Mouse (Mus musculus) neural tube, embryonic 15.5 days (tissue): ENCODE data around the gene Gcnt1. TPM values are rescaled to one million over a fixed set of nuclear protein-coding genes. Genes with fewer than 3 reads are reported as not detected.

ENCODE experiments used
- ATAC-seq: fragments of 200-750 bp; cut with Nextera tagmentation; 2 replicates; pipeline ENCODE4 v1.8.0; 2017; ENCODE audit warnings: mild to moderate bottlenecking, moderate TSS enrichment, moderate library complexity; ENCODE audit not compliant: low FRiP score
- H3K27ac ChIP-seq: fragments of 300-500 bp; sonication (generic); replicated peaks from 2 replicates; pipeline ENCODE4 v1.5.1; 2015; ENCODE audit warnings: mild to moderate bottlenecking, inconsistent platforms
- H3K27me3 ChIP-seq: fragments of 300-500 bp; sonication (generic); replicated peaks from 2 replicates; pipeline ENCODE4 v1.6.1; 2015; ENCODE audit warnings: inconsistent platforms
- H3K36me3 ChIP-seq: fragments of 300-500 bp; sonication (generic); 2 replicates; pipeline ENCODE4 v1.6.1; 2015; ENCODE audit warnings: inconsistent platforms
- H3K4me1 ChIP-seq: fragments of 300-500 bp; sonication (generic); 2 replicates; pipeline ENCODE4 v1.6.1; 2015; ENCODE audit warnings: inconsistent platforms
- H3K4me2 ChIP-seq: fragments of 300-500 bp; sonication (generic); 2 replicates; pipeline ENCODE4 v1.6.1; 2015; ENCODE audit warnings: inconsistent platforms, mild to moderate bottlenecking, moderate library complexity
- H3K4me3 ChIP-seq: fragments of 300-500 bp; sonication (generic); replicated peaks from 2 replicates; pipeline ENCODE4 v1.5.1; 2015; ENCODE audit warnings: mild to moderate bottlenecking, inconsistent platforms
- H3K9ac ChIP-seq: fragments of 300-500 bp; sonication (generic); replicated peaks from 2 replicates; pipeline ENCODE4 v1.6.1; 2015; ENCODE audit warnings: mild to moderate bottlenecking, inconsistent platforms
- H3K9me3 ChIP-seq: fragments of 300-500 bp; sonication (generic); replicated peaks from 2 replicates; pipeline ENCODE4 v1.6.1; 2016; ENCODE audit warnings: inconsistent platforms
- WGBS: fragments of 180-500 bp; shearing (Covaris S2); methylation state at CpG from one replicate; pipeline ENCODE4 v1.1.7; 2015; ENCODE audit warnings: mixed read lengths; 5-methylcytosine and 5-hydroxymethylcytosine counted together
- polyA plus RNA-seq: library from polyadenylated mRNA; unstranded; fragments of >200 nt; fragmentation: Nextera tagmentation; extraction: Ambion mirVana; gene quantifications from 2 replicates; pipeline ENCODE4 v1.2.1, GENCODE M21; 2015

Gcnt1 gene
- polyA plus RNA-seq, result 0.74 and 1.4 TPM in 2 replicates

- Histone ChIP-seq H3K4me3 (no peak within 1 kb of the TSS), H3K9ac (no peak within 1 kb of the TSS), H3K9me3 (no peaks in the 10 kb centered on the region), H3K27me3 (no peaks in the 10 kb centered on the region), H3K4me1 (no peaks in the 10 kb centered on the region), H3K36me3 (no peaks in the 10 kb centered on the region), H3K27ac (no peak within 1 kb of the TSS), H3K4me2 (no peak within 1 kb of the TSS)
- 89% methylated on average over 3 of the region's 3 CpGs for WGBS
- ATAC-seq, result no peak
Observed at GRCm38 (mm10) chr19:17372701-17373100, at the start of gene Gcnt1. Gene Gcnt1 (minus strand): TSS chr19:17372844.

- no peaks in the 10 kb centered on the region for H3K36me3 ChIP-seq
- ATAC-seq, result no peak
- 84% methylated on average over 1 of the region's 1 CpGs for WGBS
- H3K9ac ChIP-seq, result no peak overlapping the region
- no peak overlapping the region for H3K4me3 ChIP-seq
- H3K4me1 ChIP-seq, result no peaks in the 10 kb centered on the region
- no peak overlapping the region for H3K27ac ChIP-seq
- H3K4me2 ChIP-seq, result no peak overlapping the region
- H3K9me3 ChIP-seq, result no peaks in the 10 kb centered on the region
- H3K27me3 ChIP-seq, result no peaks in the 10 kb centered on the region
Observed at GRCm38 (mm10) chr19:17417855-17418254, 45.2 kb upstream of the Gcnt1 start.

GRCm38 (mm10) chr19:17412915-17413459, 40.3 kb upstream of the Gcnt1 start:
- Histone ChIP-seq H3K9ac (no peak overlapping the region), H3K27ac (no peak overlapping the region), H3K36me3 (no peaks in the 10 kb centered on the region), H3K4me1 (no peaks in the 10 kb centered on the region), H3K9me3 (no peaks in the 10 kb centered on the region), H3K4me3 (no peak overlapping the region), H3K27me3 (no peaks in the 10 kb centered on the region), H3K4me2 (no peak overlapping the region)
- 79% methylated on average over 4 of the region's 4 CpGs for WGBS
- no peak for ATAC-seq

GRCm38 (mm10) chr19:17410465-17411065, 37.9 kb upstream of the Gcnt1 start:
- WGBS, result 93% methylated on average over 5 of the region's 5 CpGs
- H3K9me3 ChIP-seq, result no peaks in the 10 kb centered on the region
- no peak overlapping the region for H3K9ac ChIP-seq
- no peaks in the 10 kb centered on the region for H3K4me1 ChIP-seq
- H3K4me2 ChIP-seq, result no peak overlapping the region
- H3K27ac ChIP-seq, result no peak overlapping the region
- no peak for ATAC-seq
- H3K36me3 ChIP-seq, result no peaks in the 10 kb centered on the region
- no peaks in the 10 kb centered on the region for H3K27me3 ChIP-seq
- H3K4me3 ChIP-seq, result no peak overlapping the region

- Histone ChIP-seq H3K9ac (no peak overlapping the region), H3K27ac (no peak overlapping the region), H3K9me3 (no peaks in the 10 kb centered on the region), H3K4me3 (no peak overlapping the region), H3K4me1 (no peaks in the 10 kb centered on the region), H3K27me3 (no peaks in the 10 kb centered on the region), H3K36me3 (no peaks in the 10 kb centered on the region), H3K4me2 (no peak overlapping the region)
- 58% methylated on average over 3 of the region's 3 CpGs for WGBS
- no peak for ATAC-seq
Observed at GRCm38 (mm10) chr19:17409351-17409750, 36.7 kb upstream of the Gcnt1 start.

- no peak overlapping the region for H3K27ac ChIP-seq
- H3K9me3 ChIP-seq, result no peaks in the 10 kb centered on the region
- no peak overlapping the region for H3K4me2 ChIP-seq
- H3K4me3 ChIP-seq, result no peak overlapping the region
- no peak overlapping the region for H3K9ac ChIP-seq
- no peak for ATAC-seq
- H3K4me1 ChIP-seq, result no peaks in the 10 kb centered on the region
- H3K36me3 ChIP-seq, result no peaks in the 10 kb centered on the region
- no peaks in the 10 kb centered on the region for H3K27me3 ChIP-seq
Observed at GRCm38 (mm10) chr19:17408591-17408990, 35.9 kb upstream of the Gcnt1 start.

- 88% methylated on average over 5 of the region's 5 CpGs for WGBS
- Histone ChIP-seq H3K4me3 (no peak overlapping the region), H3K9ac (no peak overlapping the region), H3K27me3 (no peaks in the 10 kb centered on the region), H3K9me3 (no peaks in the 10 kb centered on the region), H3K4me1 (no peaks in the 10 kb centered on the region), H3K36me3 (no peaks in the 10 kb centered on the region), H3K27ac (no peak overlapping the region), H3K4me2 (no peak overlapping the region)
- no peak for ATAC-seq
Observed at GRCm38 (mm10) chr19:17406823-17407222, 34.2 kb upstream of the Gcnt1 start.

- Histone ChIP-seq H3K27ac (no peak overlapping the region), H3K9ac (no peak overlapping the region), H3K4me3 (no peak overlapping the region), H3K36me3 (peaks cover 27% of the 10 kb centered on the region), H3K9me3 (no peaks in the 10 kb centered on the region), H3K4me2 (no peak overlapping the region), H3K4me1 (no peaks in the 10 kb centered on the region), H3K27me3 (no peaks in the 10 kb centered on the region)
- no peak for ATAC-seq
- 94% methylated on average over 4 of the region's 4 CpGs for WGBS
Observed at GRCm38 (mm10) chr19:17403175-17403574, 30.5 kb upstream of the Gcnt1 start.

- Histone ChIP-seq H3K27ac (no peak overlapping the region), H3K27me3 (no peaks in the 10 kb centered on the region), H3K4me3 (no peak overlapping the region), H3K9ac (no peak overlapping the region), H3K4me1 (0 out of 2 replicates have a peak, but pooled peaks cover 5% of the 10 kb centered on the region), H3K36me3 (peaks cover 29% of the 10 kb centered on the region), H3K4me2 (no peak overlapping the region), H3K9me3 (no peaks in the 10 kb centered on the region)
- ATAC-seq, result no peak
- WGBS, result 91% methylated on average over 4 of the region's 4 CpGs
Observed at GRCm38 (mm10) chr19:17400571-17400970, 27.9 kb upstream of the Gcnt1 start.

- Histone ChIP-seq H3K27me3 (no peaks in the 10 kb centered on the region), H3K9me3 (no peaks in the 10 kb centered on the region), H3K36me3 (peaks cover 29% of the 10 kb centered on the region), H3K4me1 (peaks cover 10% of the 10 kb centered on the region), H3K27ac (no peak overlapping the region), H3K9ac (no peak overlapping the region), H3K4me2 (no peak overlapping the region), H3K4me3 (no peak overlapping the region)
- no peak for ATAC-seq
- WGBS, result 94% methylated on average over 4 of the region's 4 CpGs
Observed at GRCm38 (mm10) chr19:17399965-17400364, 27.3 kb upstream of the Gcnt1 start.

- Histone ChIP-seq H3K4me3 (no peak overlapping the region), H3K9ac (no peak overlapping the region), H3K9me3 (no peaks in the 10 kb centered on the region), H3K27me3 (0 out of 2 replicates have a peak, but pooled peaks cover 3% of the 10 kb centered on the region), H3K27ac (no peak overlapping the region), H3K4me1 (peaks cover 18% of the 10 kb centered on the region), H3K4me2 (no peak overlapping the region), H3K36me3 (peaks cover 29% of the 10 kb centered on the region)
- 82% methylated on average over 5 of the region's 5 CpGs for WGBS
- ATAC-seq, result no peak
Observed at GRCm38 (mm10) chr19:17397922-17398321, 25.3 kb upstream of the Gcnt1 start.

GRCm38 (mm10) chr19:17396802-17397201, 24.2 kb upstream of the Gcnt1 start:
- Histone ChIP-seq H3K4me3 (no peak overlapping the region), H3K4me2 (no peak overlapping the region), H3K36me3 (peaks cover 29% of the 10 kb centered on the region), H3K4me1 (peaks cover 18% of the 10 kb centered on the region), H3K9me3 (no peaks in the 10 kb centered on the region), H3K9ac (no peak overlapping the region), H3K27ac (no peak overlapping the region), H3K27me3 (peaks cover 8% of the 10 kb centered on the region; the same call in 1 of the 2 replicates)
- no peak for ATAC-seq
- 94% methylated on average over 4 of the region's 4 CpGs for WGBS
